Mouse (Mus musculus): ENCODE measurements around the gene Rgcc.

- no peak for TF ChIP-seq POLR2A (IDR thresholded peaks at IDR 0.05; ENCODE audit: insufficient read depth, low read depth, low read length)
- no peak for TF ChIP-seq CTCF (IDR thresholded peaks at IDR 0.05; ENCODE audit: insufficient read depth, low read depth, low read length)
Measured at GRCm38 (mm10) chr14:79299796-79300195, 1.6 kb downstream of the Rgcc start.
